Mouse (Mus musculus) MEL (cell line): ENCODE results near the gene Vps51. TPM values are rescaled to one million over a fixed set of nuclear protein-coding genes. Genes with fewer than 3 reads are reported as not detected.

Experiments used
- DNase-seq: peaks from one replicate; pipeline ENCODE4 v3.0.0; 2011; ENCODE audit warnings: low read depth, low spot score
- H3K27ac ChIP-seq: 2 replicates; pipeline ENCODE4 v1.5.1; 2012; ENCODE audit warnings: low read depth, mild to moderate bottlenecking, control low read depth, low read length, moderate library complexity; ENCODE audit not compliant: control insufficient read depth
- H3K27me3 ChIP-seq, 2 experiments: fragments of 150-350 bp in 1 of 2; sonication (generic) in 1 of 2; 2 replicates each; pipeline ENCODE4 v1.6.1; 2012; ENCODE audit warnings: low read length in 2 of 2, mild to moderate bottlenecking in 2 of 2, improper control_type of control experiment in 1 of 2, moderate library complexity in 1 of 2; ENCODE audit not compliant: insufficient read depth in 2 of 2, control insufficient read depth in 1 of 2
- H3K36me3 ChIP-seq, 2 experiments: 2 replicates each; pipeline ENCODE4 v1.6.1; 2012 to 2014; ENCODE audit warnings: low read length in 2 of 2, improper control_type of control experiment in 1 of 2, inconsistent platforms in 1 of 2, mild to moderate bottlenecking in 1 of 2; ENCODE audit not compliant: insufficient read depth in 2 of 2, control insufficient read depth in 1 of 2
- H3K4me1 ChIP-seq, 2 experiments: fragments of 150-350 bp in 1 of 2; sonication (generic) in 1 of 2; 2 replicates each; pipeline ENCODE4 v1.6.1; 2012; ENCODE audit warnings: low read length in 2 of 2, improper control_type of control experiment in 1 of 2, mild to moderate bottlenecking in 1 of 2; ENCODE audit not compliant: insufficient read depth in 2 of 2, control insufficient read depth in 1 of 2
- H3K4me3 ChIP-seq, 2 experiments: fragments of 150-350 bp in 1 of 2; sonication (generic) in 1 of 2; 2 replicates each; pipeline ENCODE4 v1.5.1; 2012; ENCODE audit warnings: low read depth in 2 of 2, low read length in 2 of 2, mild to moderate bottlenecking in 2 of 2, moderate library complexity in 2 of 2, control low read depth in 1 of 2, improper control_type of control experiment in 1 of 2; ENCODE audit not compliant: control insufficient read depth in 1 of 2, insufficient read depth in 1 of 2
- H3K79me2 ChIP-seq: 2 replicates; pipeline ENCODE4 v1.6.1; 2012; ENCODE audit warnings: mild to moderate bottlenecking, low read length, moderate library complexity; ENCODE audit not compliant: control insufficient read depth, poor library complexity, insufficient read depth
- H3K9ac ChIP-seq: 2 replicates; pipeline ENCODE4 v1.6.1; 2012; ENCODE audit warnings: low read depth, mild to moderate bottlenecking, control low read depth, low read length, moderate library complexity; ENCODE audit not compliant: control insufficient read depth, poor library complexity, severe bottlenecking
- H3K9me3 ChIP-seq: fragments of 150-350 bp; sonication (generic); replicated peaks from 2 replicates; pipeline ENCODE4 v1.6.1; 2012; ENCODE audit warnings: mild to moderate bottlenecking, low read length, improper control_type of control experiment, moderate library complexity; ENCODE audit not compliant: insufficient read depth
- BHLHE40 ChIP-seq: IDR thresholded peaks from 2 replicates; pipeline ENCODE4 v1.6.1; 2012; ENCODE audit warnings: low read depth, mild to moderate bottlenecking, inconsistent platforms, low read length, improper control_type of control experiment, borderline replicate concordance
- CHD1 ChIP-seq: IDR thresholded peaks from 2 replicates; pipeline ENCODE4 v1.6.1; 2012; ENCODE audit warnings: low read depth, mild to moderate bottlenecking, inconsistent platforms, low read length, improper control_type of control experiment
- CHD2 ChIP-seq: IDR thresholded peaks from 2 replicates; pipeline ENCODE4 v1.6.1; 2011; ENCODE audit warnings: low read length, improper control_type of control experiment
- CTCF ChIP-seq, 3 experiments: IDR thresholded peaks in 2 of 3; conservative IDR thresholded peaks in 1 of 3; 2 replicates each; pipeline ENCODE4 v1.5.1; 2011 to 2012; ENCODE audit warnings: low read length in 3 of 3, low read depth in 2 of 3, mild to moderate bottlenecking in 2 of 3, improper control_type of control experiment in 1 of 3, inconsistent platforms in 1 of 3, mixed read lengths in 1 of 3, moderate library complexity in 1 of 3; ENCODE audit not compliant: control insufficient read depth in 1 of 3, insufficient read depth in 1 of 3, poor library complexity in 1 of 3, severe bottlenecking in 1 of 3
- E2F4 ChIP-seq: IDR thresholded peaks from 2 replicates; pipeline ENCODE4 v1.6.1; 2011; ENCODE audit warnings: low read depth, low read length, improper control_type of control experiment, borderline replicate concordance
- ELF1 ChIP-seq: IDR thresholded peaks from 2 replicates; pipeline ENCODE4 v1.6.1; 2014; ENCODE audit warnings: low read depth, mild to moderate bottlenecking, inconsistent platforms, low read length, improper control_type of control experiment, moderate library complexity
- EP300 ChIP-seq, 2 experiments: IDR thresholded peaks; 2 replicates each; pipeline ENCODE4 v1.6.1; 2011; ENCODE audit warnings: improper control_type of control experiment in 2 of 2, low read length in 2 of 2, low read depth in 1 of 2, mild to moderate bottlenecking in 1 of 2
- GATA1 ChIP-seq: IDR thresholded peaks from 2 replicates; pipeline ENCODE4 v1.6.1; 2011; ENCODE audit warnings: low read depth, low read length, improper control_type of control experiment
- KAT2A ChIP-seq: conservative IDR thresholded peaks from 2 replicates; pipeline ENCODE4 v1.6.1; 2012; ENCODE audit warnings: low read depth, low read length, improper control_type of control experiment, inconsistent platforms
- MAFK ChIP-seq: IDR thresholded peaks from 2 replicates; pipeline ENCODE4 v1.6.1; 2011; ENCODE audit warnings: low read depth, mild to moderate bottlenecking, low read length, improper control_type of control experiment, borderline replicate concordance
- MAX ChIP-seq: IDR thresholded peaks from 2 replicates; pipeline ENCODE4 v1.6.1; 2011; ENCODE audit warnings: low read length, improper control_type of control experiment
- MEF2A ChIP-seq: IDR thresholded peaks from 2 replicates; pipeline ENCODE4 v1.6.1; 2014; ENCODE audit warnings: low read depth, mild to moderate bottlenecking, inconsistent platforms, low read length, improper control_type of control experiment; ENCODE audit not compliant: poor library complexity, insufficient replicate concordance, severe bottlenecking; ENCODE audit errors: extremely low read depth
- MYB ChIP-seq: IDR thresholded peaks from 2 replicates; pipeline ENCODE4 v1.6.1; 2011; ENCODE audit warnings: mild to moderate bottlenecking, low read depth, low read length, improper control_type of control experiment
- NELFE ChIP-seq: IDR thresholded peaks from 2 replicates; pipeline ENCODE4 v1.6.1; 2011; ENCODE audit warnings: low read depth, low read length, improper control_type of control experiment
- NRF1 ChIP-seq: IDR thresholded peaks from 2 replicates; pipeline ENCODE4 v1.6.1; 2014; ENCODE audit warnings: low read depth, mild to moderate bottlenecking, inconsistent platforms, low read length, improper control_type of control experiment, moderate library complexity; ENCODE audit not compliant: poor library complexity, insufficient read depth, severe bottlenecking
- POLR2A ChIP-seq, 2 experiments: IDR thresholded peaks; 2 replicates each; pipeline ENCODE4 v1.6.1; 2011 to 2012; ENCODE audit warnings: low read length in 2 of 2, mild to moderate bottlenecking in 2 of 2, control low read depth in 1 of 2, improper control_type of control experiment in 1 of 2, low read depth in 1 of 2, moderate library complexity in 1 of 2; ENCODE audit not compliant: control insufficient read depth in 1 of 2, insufficient read depth in 1 of 2, poor library complexity in 1 of 2
- POLR2AphosphoS2 ChIP-seq: IDR thresholded peaks from 2 replicates; pipeline ENCODE4 v1.6.1; 2011; ENCODE audit warnings: low read length, improper control_type of control experiment
- POLR2AphosphoS5 ChIP-seq: IDR thresholded peaks from 2 replicates; pipeline ENCODE4 v1.6.1; 2012; ENCODE audit warnings: low read depth, borderline replicate concordance, mild to moderate bottlenecking, inconsistent platforms, low read length, moderate library complexity, mixed read lengths
- RAD21 ChIP-seq: IDR thresholded peaks from 2 replicates; pipeline ENCODE4 v1.6.1; 2011; ENCODE audit warnings: mild to moderate bottlenecking, low read depth, low read length, improper control_type of control experiment
- SIN3A ChIP-seq: IDR thresholded peaks from 2 replicates; pipeline ENCODE4 v1.6.1; 2012; ENCODE audit warnings: low read length, improper control_type of control experiment, inconsistent platforms
- SMC3 ChIP-seq: IDR thresholded peaks from 2 replicates; pipeline ENCODE4 v1.6.1; 2011; ENCODE audit warnings: low read depth, low read length, improper control_type of control experiment
- TAL1 ChIP-seq: IDR thresholded peaks from 2 replicates; pipeline ENCODE4 v1.6.1; 2012; ENCODE audit warnings: mild to moderate bottlenecking, inconsistent platforms, low read length, moderate library complexity, mixed read lengths
- TCF12 ChIP-seq: IDR thresholded peaks from 2 replicates; pipeline ENCODE4 v1.6.1; 2014; ENCODE audit warnings: low read depth, mild to moderate bottlenecking, inconsistent platforms, low read length, improper control_type of control experiment, moderate library complexity
- UBTF ChIP-seq: IDR thresholded peaks from 2 replicates; pipeline ENCODE4 v1.6.1; 2012; ENCODE audit warnings: low read depth, mild to moderate bottlenecking, inconsistent platforms, low read length, improper control_type of control experiment, moderate library complexity, borderline replicate concordance; ENCODE audit not compliant: insufficient read depth
- USF2 ChIP-seq, 2 experiments: IDR thresholded peaks; 2 replicates each; pipeline ENCODE4 v1.6.1; 2011 to 2012; ENCODE audit warnings: improper control_type of control experiment in 2 of 2, low read length in 2 of 2, borderline replicate concordance in 1 of 2, inconsistent platforms in 1 of 2, low read depth in 1 of 2, mild to moderate bottlenecking in 1 of 2; ENCODE audit not compliant: insufficient read depth in 1 of 2
- ZC3H11A ChIP-seq: IDR thresholded peaks from 2 replicates; pipeline ENCODE4 v1.6.1; 2012; ENCODE audit warnings: low read depth, mild to moderate bottlenecking, inconsistent platforms, low read length, improper control_type of control experiment
- ZKSCAN1 ChIP-seq: IDR thresholded peaks from 2 replicates; pipeline ENCODE4 v1.6.1; 2012; ENCODE audit warnings: low read depth, mild to moderate bottlenecking, inconsistent platforms, low read length, improper control_type of control experiment, moderate library complexity
- ZNF384 ChIP-seq: IDR thresholded peaks from 2 replicates; pipeline ENCODE4 v1.6.1; 2012; ENCODE audit warnings: low read depth, mild to moderate bottlenecking, inconsistent platforms, low read length, improper control_type of control experiment
- polyA plus RNA-seq, 2 experiments: library from polyadenylated mRNA; stranded (reverse) in 1 of 2; unstranded in 1 of 2; fragments of >175 nt in 1 of 2; fragments of >200 nt in 1 of 2; gene quantifications; 2 replicates each; pipeline versions ENCODE4 v1.2.1 to v1.2.4; 2012; ENCODE audit warnings: low replicate concordance in 2 of 2, low read depth in 1 of 2; ENCODE audit not compliant: insufficient read length in 2 of 2, insufficient read depth in 1 of 2, missing spikeins in 1 of 2
- total RNA-seq: library from RNA; depleted of rRNA; stranded (reverse); fragments of 300-350 nt; gene quantifications from 2 replicates; pipeline ENCODE4 v1.2.3, GENCODE M21; 2012

Vps51 gene
- total and polyA plus RNA-seq, 3 experiments: 29.4 to 60.5 TPM; not detected in 1

DNA sequence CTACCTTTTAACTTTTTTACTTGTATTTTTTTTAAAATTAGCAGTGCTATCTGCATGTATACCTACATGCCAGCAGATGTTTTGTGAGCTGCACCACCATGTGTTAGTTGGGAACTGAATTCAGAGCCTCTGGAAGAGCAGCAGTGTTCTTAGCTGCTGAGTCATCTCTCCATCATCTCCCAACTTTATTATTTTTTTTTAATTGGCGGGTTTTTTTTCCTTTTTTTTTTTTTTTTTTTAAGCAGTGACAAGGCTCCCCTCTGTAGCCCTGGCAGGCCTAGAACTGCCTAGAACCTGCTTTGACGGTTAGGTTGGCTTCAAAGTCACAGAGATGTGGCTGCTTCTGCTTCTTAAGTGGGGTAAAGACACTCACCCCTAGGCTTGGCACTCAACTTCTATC is 47.9 kb upstream of the Vps51 start:
- peaks cover 0 to 12% of the 10 kb centered on the region in 2 experiments; a peak in 2 of 4 replicates for H3K36me3 ChIP-seq

DNA sequence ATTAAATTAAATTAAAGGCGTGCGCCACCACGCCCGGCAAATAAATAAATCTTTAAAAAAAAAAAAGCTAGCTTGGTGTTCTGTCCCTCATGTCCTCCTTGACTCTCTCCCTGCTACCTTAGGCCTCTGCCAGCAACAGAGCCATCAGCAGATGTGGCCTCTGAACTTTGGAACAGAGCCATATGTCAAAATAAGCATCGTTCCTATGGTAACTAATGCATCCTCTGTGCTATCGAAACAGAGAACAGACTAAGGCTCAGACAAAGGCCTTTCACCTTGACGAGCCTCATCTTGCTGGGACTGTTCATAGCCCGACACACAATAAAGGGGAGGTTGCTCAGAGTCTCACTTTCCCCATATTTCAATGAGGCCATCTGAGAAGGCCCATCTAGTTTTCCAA is 46.3 kb upstream of the Vps51 start:
- Histone ChIP-seq H3K9me3 (no peaks in the 10 kb centered on the region), H3K79me2 (peaks cover 1% of the 10 kb centered on the region; the same call in 1 of the 2 replicates), H3K4me1 (peaks cover 0 to 3% of the 10 kb centered on the region in 2 experiments; a peak in 2 of 4 replicates), H3K4me3 (no peak overlapping the region), H3K36me3 (peaks cover 0 to 7% of the 10 kb centered on the region in 2 experiments; a peak in 2 of 4 replicates), H3K27ac (no peak overlapping the region), H3K9ac (no peak overlapping the region), H3K27me3 (no peaks in the 10 kb centered on the region)
- TF ChIP-seq MYB (no peak), E2F4 (no peak), NRF1 (no peak), POLR2AphosphoS5 (no peak), CHD2 (no peak), CHD1 (no peak), POLR2AphosphoS2 (no peak), UBTF (no peak), TCF12 (no peak), RAD21 (no peak), USF2 (IDR thresholded peaks at IDR 0.05; ENCODE audit: borderline replicate concordance in 1 of 2, insufficient read depth in 1 of 2, low read depth in 1 of 2, low read length in 2 of 2) (no peak), BHLHE40 (no peak), MAX (no peak), ZC3H11A (no peak), NELFE (no peak), GATA1 (no peak), TAL1 (no peak), EP300 (IDR thresholded peaks at IDR 0.05; ENCODE audit: low read depth in 1 of 2, low read length in 2 of 2) (no peak), ELF1 (no peak)
- DNase-seq: no peak

More for the DNA sequence above, 47.9 kb upstream of the Vps51 start:
- H3K79me2 ChIP-seq: peaks cover 1% of the 10 kb centered on the region; the same call in 1 of the 2 replicates
- no peak overlapping the region for H3K27ac ChIP-seq
- no peaks in the 10 kb centered on the region for H3K9me3 ChIP-seq
- no peak for DNase-seq
- H3K4me1 ChIP-seq: peaks cover 3 to 7% of the 10 kb centered on the region in 2 experiments; a peak in 3 of 4 replicates
- TF ChIP-seq POLR2AphosphoS2: no peak
- no peak for TF ChIP-seq ZC3H11A
- TF ChIP-seq UBTF: no peak
- no peak for TF ChIP-seq USF2 (IDR thresholded peaks at IDR 0.05; ENCODE audit: borderline replicate concordance in 1 of 2, insufficient read depth in 1 of 2, low read depth in 1 of 2, low read length in 2 of 2)
- no peak for TF ChIP-seq ZNF384
- TF ChIP-seq MEF2A: no peak
- TF ChIP-seq POLR2AphosphoS5: no peak
- no peak for TF ChIP-seq MYB
- no peak for TF ChIP-seq POLR2A (IDR thresholded peaks at IDR 0.05; ENCODE audit: control insufficient read depth in 1 of 2, insufficient read depth in 1 of 2, low read depth in 1 of 2, low read length in 2 of 2, poor library complexity in 1 of 2)
- no peak for TF ChIP-seq ELF1
- no peak for TF ChIP-seq SMC3
- no peak for TF ChIP-seq E2F4
- no peak for TF ChIP-seq CTCF (IDR thresholded peaks at IDR 0.05 in 2 of 3, conservative IDR thresholded peaks at IDR 0.05 in 1 of 3; ENCODE audit: control insufficient read depth in 1 of 3, insufficient read depth in 1 of 3, low read depth in 2 of 3, low read length in 3 of 3, poor library complexity in 1 of 3, severe bottlenecking in 1 of 3)
- no peak for TF ChIP-seq ZKSCAN1
- no peak for TF ChIP-seq SIN3A
- TF ChIP-seq NELFE: no peak
- TF ChIP-seq MAFK: no peak
- TF ChIP-seq KAT2A: no peak
- TF ChIP-seq CHD2: no peak
- no peaks in the 10 kb centered on the region for H3K27me3 ChIP-seq
- no peak overlapping the region for H3K9ac ChIP-seq
- no peak overlapping the region for H3K4me3 ChIP-seq
